Mouse (Mus musculus) v-Abl transformed pro-B cells (cell line): ENCODE data around the gene Fam178b.

ENCODE experiments used
- in situ Hi-C, 2 experiments: fragments of 400-800 bp; cut with MboI; formaldehyde crosslinking; loops; one replicate each; pipeline ENCODE4 v1.15.1; 2025; ENCODE audit not compliant: unreplicated experiment in 2 of 2

Fam178b gene

DNA sequence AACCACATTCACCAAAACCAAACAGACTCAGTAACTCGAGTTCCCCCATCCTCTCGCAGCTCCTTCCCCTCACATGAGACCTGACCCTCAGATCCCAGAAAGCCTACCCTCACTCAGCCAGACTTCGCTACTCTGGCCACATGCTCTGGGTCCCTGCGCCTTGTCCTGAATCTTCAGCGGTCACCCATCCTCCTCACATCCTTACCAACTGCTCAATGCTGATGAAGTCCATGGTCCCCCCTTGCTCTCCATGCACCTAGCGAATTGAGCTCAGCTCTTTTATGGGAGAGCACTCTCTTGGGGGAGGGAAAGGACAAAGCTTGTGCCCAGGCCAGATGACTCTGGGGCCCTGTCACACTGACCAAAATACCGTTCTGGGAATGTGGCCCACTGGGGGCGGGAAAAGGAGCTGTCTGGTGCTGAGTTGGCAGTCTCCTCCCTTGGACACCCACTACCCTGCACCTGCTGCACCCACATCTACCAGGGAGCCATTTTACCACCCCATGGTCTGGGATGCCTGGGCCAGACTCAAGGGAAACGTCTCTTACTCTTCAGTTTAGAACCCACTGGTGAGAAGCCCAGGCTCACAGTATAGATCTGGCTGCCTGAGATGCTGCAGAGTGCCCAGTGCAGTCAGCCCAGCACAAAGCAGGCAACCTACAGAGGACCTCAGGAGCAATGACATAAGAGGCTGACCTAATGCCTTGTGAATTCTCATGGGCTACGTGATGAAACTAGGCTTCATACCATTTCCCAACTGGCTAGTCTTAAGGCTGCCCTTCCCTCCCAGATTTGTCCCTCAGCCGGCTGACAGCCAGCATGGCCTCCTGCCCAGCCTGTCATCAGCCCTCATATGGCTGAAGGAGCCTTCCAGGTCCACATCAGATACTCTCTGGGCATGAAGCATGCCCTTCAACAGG lies 147.2 kb downstream of the Fam178b start:
- in situ Hi-C loops: no loop called here

- in situ Hi-C loops: no loop called here
Measured at GRCm38 (mm10) chr1:36534595-36535058, 148.4 kb downstream of the Fam178b start.

DNA sequence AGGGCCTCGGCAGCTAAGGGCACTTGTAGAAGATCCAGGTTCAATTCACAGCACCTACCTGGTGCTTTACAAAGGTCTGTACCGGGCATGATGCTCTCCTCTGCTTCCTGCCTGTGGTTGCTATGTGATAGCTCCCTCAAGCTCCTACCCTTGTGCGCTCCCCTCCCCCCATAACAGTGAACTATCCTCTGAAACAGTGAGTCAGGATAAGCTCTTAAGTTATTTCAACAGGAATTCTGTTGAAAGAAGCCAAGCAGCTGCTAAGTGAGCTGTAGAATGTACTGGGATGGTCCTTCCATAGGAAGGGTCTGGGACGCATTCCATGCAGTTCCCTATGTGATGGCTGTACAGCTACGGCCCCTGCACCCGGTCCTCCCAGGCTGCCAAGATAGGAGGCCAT lies 149.4 kb downstream of the Fam178b start:
- in situ Hi-C loops: no loop called here

DNA sequence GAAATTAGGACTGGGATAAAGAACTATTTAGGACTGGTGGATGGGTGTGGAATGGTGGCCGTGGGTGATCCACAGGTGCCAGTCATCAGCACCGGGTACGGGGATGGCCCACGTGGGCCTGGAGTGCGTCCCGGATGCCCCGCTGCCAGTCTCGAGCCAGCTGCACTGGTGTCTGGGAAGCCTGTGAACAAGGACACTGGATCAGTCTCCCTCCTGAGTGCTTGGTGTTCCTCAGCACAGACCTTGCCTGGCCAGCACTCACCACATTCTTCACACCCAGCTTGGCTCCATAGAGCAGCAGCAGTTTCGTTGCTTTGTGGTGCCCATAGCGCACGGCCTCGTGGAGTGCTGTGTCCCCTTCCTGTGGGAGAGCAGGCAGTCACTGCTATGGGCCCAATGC lies 151.5 kb downstream of the Fam178b start:
- in situ Hi-C loops: no loop called here

- in situ Hi-C loops: no loop called here
Measured at GRCm38 (mm10) chr1:36530962-36531361, 152.0 kb downstream of the Fam178b start.

GRCm38 (mm10) chr1:36530485-36530884 lies 152.5 kb downstream of the Fam178b start:
- in situ Hi-C loops: no loop called here

- in situ Hi-C loops: no loop called here
Measured at GRCm38 (mm10) chr1:36529875-36530274, 153.1 kb downstream of the Fam178b start.

DNA sequence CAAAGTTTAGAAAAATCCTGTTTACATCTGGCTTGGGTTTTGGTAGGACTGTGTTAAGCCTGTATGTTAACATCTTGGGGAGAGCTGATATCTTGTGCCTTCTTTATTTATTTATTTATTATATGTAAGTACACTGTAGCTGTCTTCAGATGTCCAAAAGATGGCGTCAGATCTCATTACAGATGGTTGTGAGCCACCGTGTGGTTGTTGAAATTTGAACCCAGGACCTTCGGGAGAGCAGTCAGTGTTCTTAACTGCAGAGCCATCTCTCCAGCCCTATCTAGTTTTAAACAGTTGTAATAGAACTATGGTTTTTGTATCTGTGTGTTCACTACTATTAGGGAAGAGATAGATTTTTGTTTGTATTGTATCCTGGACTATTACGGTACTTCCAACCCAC lies 153.7 kb downstream of the Fam178b start:
- in situ Hi-C loops: no loop called here

GRCm38 (mm10) chr1:36528351-36528750 lies 154.6 kb downstream of the Fam178b start:
- in situ Hi-C loops: no loop called here

- in situ Hi-C loops: no loop called here
Measured at GRCm38 (mm10) chr1:36526903-36527302, 156.1 kb downstream of the Fam178b start.

- in situ Hi-C loops: no loop called here
Measured at GRCm38 (mm10) chr1:36525774-36526173, 157.2 kb downstream of the Fam178b start.

GRCm38 (mm10) chr1:36524058-36524457 lies 158.9 kb downstream of the Fam178b start:
- in situ Hi-C loops: no loop called here

DNA sequence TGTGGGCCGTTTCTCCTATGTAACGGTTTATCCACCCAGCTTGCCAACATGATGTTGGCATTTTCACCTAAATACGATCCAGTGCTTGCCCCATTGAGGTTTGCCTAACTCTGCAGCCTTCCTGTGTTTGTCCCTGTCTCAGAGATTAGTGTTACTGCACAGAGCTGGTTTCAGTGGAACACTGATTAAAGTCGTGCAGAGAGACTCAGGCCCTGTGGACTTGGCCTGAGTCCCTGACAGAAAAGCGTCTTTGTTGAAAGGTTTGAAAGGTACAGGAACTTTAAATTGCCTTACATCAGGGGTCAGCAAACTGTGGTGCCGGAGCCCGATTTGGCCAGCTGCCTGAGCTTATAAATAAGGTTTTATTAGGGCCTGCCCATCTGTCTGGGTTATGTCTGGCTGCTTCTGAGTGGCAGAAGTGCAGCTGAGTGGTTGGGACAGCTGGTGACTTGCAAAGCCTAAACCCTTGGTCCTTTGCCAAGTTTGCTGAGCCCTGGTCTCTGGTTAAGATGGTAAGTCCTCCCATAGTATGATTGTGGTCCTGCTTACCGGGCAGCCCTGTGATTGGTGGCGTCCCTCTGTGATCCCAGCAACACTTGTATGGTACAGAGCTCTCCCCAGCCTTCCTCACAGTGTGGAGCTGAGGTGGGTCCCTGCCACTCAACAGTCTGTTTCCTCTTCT lies 159.5 kb downstream of the Fam178b start:
- in situ Hi-C loops: no loop called here

DNA sequence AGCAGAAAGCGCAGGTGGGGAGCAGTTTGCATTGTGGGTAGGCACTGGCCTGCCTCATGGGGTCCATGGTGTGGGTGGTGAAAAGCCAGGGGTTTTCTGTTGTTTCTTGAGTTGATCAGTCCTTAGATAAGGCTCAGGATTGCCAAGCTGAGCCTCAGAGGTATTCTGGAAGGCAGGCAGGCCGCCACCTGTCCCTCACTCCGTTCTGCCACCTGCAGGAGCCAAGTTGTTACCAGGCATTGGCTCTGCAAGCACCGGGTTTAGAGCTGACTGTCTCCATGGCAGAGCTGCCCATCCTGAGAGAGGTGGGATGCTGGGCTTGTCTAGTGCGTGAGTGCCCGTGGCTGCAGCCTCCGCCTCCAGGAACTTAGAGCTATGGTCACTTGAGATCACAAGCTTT lies 160.8 kb downstream of the Fam178b start:
- in situ Hi-C loops: no loop called here

GRCm38 (mm10) chr1:36519626-36520025 lies 163.4 kb downstream of the Fam178b start:
- in situ Hi-C loops: no loop called here

DNA sequence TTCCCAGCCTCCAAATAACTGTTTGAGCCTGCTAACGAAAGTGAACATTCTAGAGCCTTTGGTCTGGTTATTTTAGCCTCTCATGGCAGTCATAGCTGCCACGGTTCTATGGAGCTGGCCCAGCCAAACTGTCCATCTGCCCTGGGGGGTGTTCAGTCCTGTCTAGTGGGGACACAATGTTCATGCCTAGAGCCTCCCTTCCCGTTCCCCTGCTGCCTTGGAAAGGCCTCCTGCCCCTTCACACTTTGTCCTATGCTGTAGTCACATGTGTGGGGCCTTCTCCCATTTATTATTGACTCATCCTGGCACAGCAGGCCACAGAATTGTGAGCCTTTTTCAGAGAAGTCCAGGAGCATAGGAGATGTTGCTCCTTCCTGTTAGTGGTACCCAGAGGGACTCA lies 164.7 kb downstream of the Fam178b start:
- in situ Hi-C loops: no loop called here

DNA sequence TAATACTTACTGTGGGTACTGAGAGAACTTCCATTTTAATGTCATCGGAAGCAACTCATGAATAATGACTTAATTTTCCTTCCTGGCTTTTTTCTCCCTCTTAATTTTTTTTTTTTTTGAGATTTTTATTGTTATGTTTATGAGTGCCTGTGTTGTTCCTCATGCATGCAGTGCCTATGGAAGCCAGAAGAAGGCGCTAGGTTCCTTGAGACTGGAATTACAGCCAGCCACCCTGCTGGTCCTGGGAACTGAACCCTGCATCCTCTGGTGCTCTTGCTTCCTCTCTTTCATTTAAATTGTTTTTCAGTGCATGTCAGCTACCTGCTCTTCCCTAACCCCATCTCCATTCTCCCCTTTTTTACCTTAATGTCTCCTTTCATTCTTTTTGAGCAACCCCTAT lies 169.3 kb downstream of the Fam178b start:
- in situ Hi-C loops: no loop called here

DNA sequence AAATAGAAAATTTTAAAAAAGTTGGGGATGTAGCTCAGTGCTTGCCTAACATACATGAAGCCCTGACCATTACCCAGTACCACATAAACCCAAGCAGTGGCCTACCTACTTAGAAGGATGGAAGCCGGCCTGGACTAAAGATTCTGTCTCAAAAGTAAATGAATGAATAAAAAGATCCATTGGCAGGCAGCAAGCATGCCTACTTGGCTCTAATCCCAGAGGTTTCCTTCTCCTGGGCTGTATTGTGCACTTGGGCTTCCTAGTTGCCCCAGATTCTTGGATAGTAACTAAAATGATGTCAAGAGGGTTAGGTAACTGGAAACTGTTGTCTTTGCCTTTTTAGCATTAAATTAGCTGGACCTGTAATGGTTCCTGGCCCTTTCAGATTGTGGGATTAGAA lies 169.7 kb downstream of the Fam178b start:
- in situ Hi-C loops: no loop called here

DNA sequence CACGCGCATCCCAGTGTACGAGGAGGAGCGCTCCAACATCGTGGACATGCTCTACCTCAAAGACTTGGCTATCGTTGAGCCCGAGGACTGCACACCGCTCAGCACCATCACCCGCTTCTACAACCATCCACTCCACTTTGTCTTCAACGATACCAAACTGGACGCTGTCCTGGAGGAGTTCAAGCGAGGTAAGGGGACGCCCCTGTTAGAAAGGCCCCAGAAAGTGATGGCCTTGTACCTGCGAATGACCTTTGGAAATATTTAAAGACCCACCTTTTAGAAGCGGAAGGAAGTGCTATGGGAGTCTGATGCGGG lies 170.1 kb downstream of the Fam178b start:
- in situ Hi-C loops: no loop called here
